8 mouse cellular contexts compared by ENCODE assay signal in genomic region chr2:127587514-127587844, GRCm38 (mm10). TPM values are rescaled to one million over a fixed set of nuclear protein-coding genes. Genes with fewer than 3 reads are reported as not detected.
DNase-seq lines count a peak whose midpoint lies in the region; ATAC-seq and TF ChIP-seq lines count a peak whose summit lies in the region.

No protein-coding gene starts in this region.

- H3K9me3 ChIP-seq in kidney, embryonic 15.5 days (replicated peaks) = no peaks in the 10 kb centered on the region
- no peaks in the 10 kb centered on the region for H3K9me3 ChIP-seq in hindbrain, embryonic 15.5 days
- no peaks in the 10 kb centered on the region for H3K9me3 ChIP-seq in midbrain, embryonic 14.5 days (ENCODE audit: control insufficient read depth, low read length)

- H3K36me3 ChIP-seq in kidney, embryonic 15.5 days = peaks cover 16% of the 10 kb centered on the region
- H3K36me3 ChIP-seq in hindbrain, embryonic 15.5 days = 0 out of 2 replicates have a peak, but pooled peaks cover 4% of the 10 kb centered on the region
- peaks cover 13% of the 10 kb centered on the region for H3K36me3 ChIP-seq in midbrain, embryonic 14.5 days (ENCODE audit: control insufficient read depth, insufficient read depth, low read length)

- WGBS in kidney, embryonic 15.5 days = under 1% methylated on average over 22 of the region's 22 CpGs
- WGBS in hindbrain, embryonic 15.5 days = 0% methylated on average over 22 of the region's 22 CpGs
- under 1% methylated on average over 22 of the region's 22 CpGs for WGBS in midbrain, embryonic 14.5 days

- H3K4me2 ChIP-seq in kidney, embryonic 15.5 days = peak overlapping the region; percentile 75
- peak overlapping the region; percentile 80 for H3K4me2 ChIP-seq in hindbrain, embryonic 15.5 days
- H3K4me2 ChIP-seq in midbrain, embryonic 14.5 days (ENCODE audit: low read length) = peak overlapping the region; percentile 82

- H3K4me3 ChIP-seq in kidney, embryonic 15.5 days (replicated peaks) = peak overlapping the region; percentile 89
- peak overlapping the region; percentile 79 for H3K4me3 ChIP-seq in cortical plate, adult 2 months (ENCODE audit: insufficient read depth, low read length)
- peak overlapping the region; percentile 91 for H3K4me3 ChIP-seq in hindbrain, embryonic 15.5 days
- H3K4me3 ChIP-seq in midbrain, embryonic 14.5 days (replicated peaks; ENCODE audit: low read depth, low read length) = peak overlapping the region; percentile 95

- peak; percentile 50; the same call in 1 of the 2 replicates for ATAC-seq in kidney, embryonic 15.5 days (replicated peaks; ENCODE audit: low FRiP score)
- no peak for ATAC-seq in hindbrain, embryonic 15.5 days (ENCODE audit: low FRiP score, low read depth)
- no peak for ATAC-seq in midbrain, embryonic 14.5 days (ENCODE audit: low FRiP score, low TSS enrichment)

- no peaks in the 10 kb centered on the region for H3K27me3 ChIP-seq in kidney, embryonic 15.5 days
- no peaks in the 10 kb centered on the region; the same call in 1 of the 2 replicates for H3K27me3 ChIP-seq in hindbrain, embryonic 15.5 days
- H3K27me3 ChIP-seq in midbrain, embryonic 14.5 days (ENCODE audit: control insufficient read depth, insufficient read depth, low read length) = no peaks in the 10 kb centered on the region

- peak overlapping the region; percentile 91 for H3K27ac ChIP-seq in kidney, embryonic 15.5 days
- peak overlapping the region; percentile 88 for H3K27ac ChIP-seq in cortical plate, adult 2 months (ENCODE audit: insufficient read depth, low read length)
- peak overlapping the region; percentile 95 for H3K27ac ChIP-seq in hindbrain, embryonic 15.5 days (replicated peaks)
- H3K27ac ChIP-seq in midbrain, embryonic 14.5 days (replicated peaks; ENCODE audit: low read depth, low read length) = peak overlapping the region; percentile 95

- no peak for DNase-seq in kidney, postnatal 4 days
- DNase-seq in midbrain, embryonic 14.5 days = no peak
- DNase-seq in adrenal gland, postnatal 36 days = no peak
- no peak for DNase-seq in left cerebral cortex, postnatal 14 days (ENCODE audit: low spot score in 2 of 2)
- DNase-seq in adrenal gland, postnatal 10 days = no peak

- intact Hi-C loops in left cerebral cortex, postnatal 14 days (cut with DNase I) = no loop called here

- H3K9ac ChIP-seq in kidney, embryonic 15.5 days = peak overlapping the region; percentile 64
- peak overlapping the region; percentile 81 for H3K9ac ChIP-seq in hindbrain, embryonic 15.5 days
- peak overlapping the region; percentile 86 for H3K9ac ChIP-seq in midbrain, embryonic 14.5 days (replicated peaks; ENCODE audit: low read length)

- peaks cover 40% of the 10 kb centered on the region for H3K4me1 ChIP-seq in kidney, embryonic 15.5 days
- peaks cover 5% of the 10 kb centered on the region; the same call in 1 of the 2 replicates for H3K4me1 ChIP-seq in cortical plate, adult 2 months (ENCODE audit: control insufficient read depth, insufficient read depth, low read length)
- peaks cover 34% of the 10 kb centered on the region for H3K4me1 ChIP-seq in hindbrain, embryonic 15.5 days (replicated peaks)
- peaks cover 21% of the 10 kb centered on the region for H3K4me1 ChIP-seq in midbrain, embryonic 14.5 days (ENCODE audit: control insufficient read depth, insufficient read depth, low read length)

- no peak for TF ChIP-seq POLR2A in cortical plate, adult 2 months (IDR thresholded peaks at IDR 0.05; ENCODE audit: extremely low read depth, insufficient read depth, low read length)

- no peak for TF ChIP-seq CTCF in cortical plate, adult 2 months (IDR thresholded peaks at IDR 0.05; ENCODE audit: extremely low read depth, insufficient read depth, low read length)

RNA-seq across cellular contexts. Expression of gene Mrps5, which starts 0.5 kb away (rescaled TPM):
- polyA plus RNA-seq in kidney, embryonic 15.5 days (2015; fragmentation: Nextera tagmentation; extraction: Ambion mirVana) = 150 and 161 TPM in 2 replicates
- 88.8 and 90.0 TPM in 2 replicates for polyA plus RNA-seq in cortical plate, adult 2 months (2012; rRNA removed)
- 130 and 142 TPM in 2 replicates for polyA plus RNA-seq in hindbrain, embryonic 15.5 days (2015; fragmentation: Nextera tagmentation; extraction: Ambion mirVana)
- 148 TPM in 2 replicates for polyA plus RNA-seq in midbrain, embryonic 14.5 days (2014; fragmentation: Nextera tagmentation; extraction: Ambion mirVana)
- 100 to 1,000 TPM; 113 to 115 TPM for total RNA-seq in adrenal gland, postnatal 36 days (2021)
- total RNA-seq in left cerebral cortex, postnatal 14 days (2021) = 100 to 1,000 TPM in 1 of 2 experiments, 10 to 100 TPM in 1; 84.7 to 103 TPM
- 100 to 1,000 TPM; 137 to 159 TPM for total RNA-seq in adrenal gland, postnatal 10 days (2021)

RNA-seq across cellular contexts. Expression of gene Zfp661, which starts 0.6 kb away (rescaled TPM):
- 4.5 and 5.1 TPM in 2 replicates for polyA plus RNA-seq in kidney, embryonic 15.5 days (2015; fragmentation: Nextera tagmentation; extraction: Ambion mirVana)
- polyA plus RNA-seq in cortical plate, adult 2 months (2012; rRNA removed) = 10.3 and 10.4 TPM in 2 replicates
- polyA plus RNA-seq in hindbrain, embryonic 15.5 days (2015; fragmentation: Nextera tagmentation; extraction: Ambion mirVana) = 7.1 and 7.2 TPM in 2 replicates
- 6.2 and 10.2 TPM in 2 replicates for polyA plus RNA-seq in midbrain, embryonic 14.5 days (2014; fragmentation: Nextera tagmentation; extraction: Ambion mirVana)
- total RNA-seq in adrenal gland, postnatal 36 days (2021) = 1 to 10 TPM; 3.0 to 3.2 TPM
- total RNA-seq in left cerebral cortex, postnatal 14 days (2021) = 1 to 10 TPM; 7.4 to 7.7 TPM
- 1 to 10 TPM; 3.0 to 4.3 TPM for total RNA-seq in adrenal gland, postnatal 10 days (2021)

RNA-seq across cellular contexts. Expression of gene Prom2, which starts 46.2 kb away (rescaled TPM):
- 2.0 and 2.2 TPM in 2 replicates for polyA plus RNA-seq in kidney, embryonic 15.5 days (2015; fragmentation: Nextera tagmentation; extraction: Ambion mirVana)
- 0.17 and 0.21 TPM in 2 replicates for polyA plus RNA-seq in cortical plate, adult 2 months (2012; rRNA removed)
- 0.09 and 0.10 TPM in 2 replicates for polyA plus RNA-seq in hindbrain, embryonic 15.5 days (2015; fragmentation: Nextera tagmentation; extraction: Ambion mirVana)
- polyA plus RNA-seq in midbrain, embryonic 14.5 days (2014; fragmentation: Nextera tagmentation; extraction: Ambion mirVana) = not detected in 2 replicates
- under 1 TPM; 0.20 to 0.46 TPM for total RNA-seq in adrenal gland, postnatal 36 days (2021)
- total RNA-seq in left cerebral cortex, postnatal 14 days (2021) = under 1 TPM; 0.08 to 0.18 TPM
- total RNA-seq in adrenal gland, postnatal 10 days (2021) = under 1 TPM; 0.09 to 0.12 TPM
